Mouse (Mus musculus) forebrain, embryonic 15.5 days (tissue): ENCODE measurements around the gene 2700049A03Rik. TPM values are rescaled to one million over a fixed set of nuclear protein-coding genes. Genes with fewer than 3 reads are reported as not detected.

Source experiments
- ATAC-seq: fragments of 200-750 bp; cut with Nextera tagmentation; replicated peaks from 2 replicates; pipeline ENCODE4 v1.8.0; 2017; ENCODE audit warnings: mild to moderate bottlenecking, moderate TSS enrichment, moderate library complexity
- H3K27ac ChIP-seq: fragments of 300-500 bp; sonication (generic); replicated peaks from 2 replicates; pipeline ENCODE4 v1.5.1; 2015; ENCODE audit warnings: mild to moderate bottlenecking, inconsistent platforms
- H3K27me3 ChIP-seq: fragments of 300-500 bp; sonication (generic); 2 replicates; pipeline ENCODE4 v1.6.1; 2015; ENCODE audit warnings: inconsistent platforms
- H3K36me3 ChIP-seq: fragments of 300-500 bp; sonication (generic); 2 replicates; pipeline ENCODE4 v1.6.1; 2015; ENCODE audit warnings: mild to moderate bottlenecking, inconsistent platforms
- H3K4me1 ChIP-seq: fragments of 300-500 bp; sonication (generic); 2 replicates; pipeline ENCODE4 v1.6.1; 2015; ENCODE audit warnings: inconsistent platforms
- H3K4me2 ChIP-seq: fragments of 300-500 bp; sonication (generic); replicated peaks from 2 replicates; pipeline ENCODE4 v1.6.1; 2015; ENCODE audit warnings: mild to moderate bottlenecking, inconsistent platforms
- H3K4me3 ChIP-seq: fragments of 300-500 bp; sonication (generic); 2 replicates; pipeline ENCODE4 v1.5.1; 2015; ENCODE audit warnings: mild to moderate bottlenecking, inconsistent platforms
- H3K9ac ChIP-seq: fragments of 300-500 bp; sonication (generic); replicated peaks from 2 replicates; pipeline ENCODE4 v1.6.1; 2015; ENCODE audit warnings: mild to moderate bottlenecking, inconsistent platforms
- H3K9me3 ChIP-seq: fragments of 300-500 bp; sonication (generic); 2 replicates; pipeline ENCODE4 v1.6.1; 2016; ENCODE audit warnings: inconsistent platforms
- whole genome bisulfite sequencing: fragments of 180-500 bp; shearing (Covaris S2); methylation state at CpG from one replicate; pipeline ENCODE4 v1.1.7; 2015; ENCODE audit warnings: mixed read lengths; 5-methylcytosine and 5-hydroxymethylcytosine counted together
- polyA plus RNA-seq: library from polyadenylated mRNA; unstranded; fragments of >200 nt; fragmentation: Nextera tagmentation; extraction: Ambion mirVana; gene quantifications from 2 replicates; pipeline ENCODE4 v1.2.1, GENCODE M21; 2015

The 2700049A03Rik gene
- polyA plus RNA-seq, 1 experiment from 2014 or later: 20.4 TPM

DNA sequence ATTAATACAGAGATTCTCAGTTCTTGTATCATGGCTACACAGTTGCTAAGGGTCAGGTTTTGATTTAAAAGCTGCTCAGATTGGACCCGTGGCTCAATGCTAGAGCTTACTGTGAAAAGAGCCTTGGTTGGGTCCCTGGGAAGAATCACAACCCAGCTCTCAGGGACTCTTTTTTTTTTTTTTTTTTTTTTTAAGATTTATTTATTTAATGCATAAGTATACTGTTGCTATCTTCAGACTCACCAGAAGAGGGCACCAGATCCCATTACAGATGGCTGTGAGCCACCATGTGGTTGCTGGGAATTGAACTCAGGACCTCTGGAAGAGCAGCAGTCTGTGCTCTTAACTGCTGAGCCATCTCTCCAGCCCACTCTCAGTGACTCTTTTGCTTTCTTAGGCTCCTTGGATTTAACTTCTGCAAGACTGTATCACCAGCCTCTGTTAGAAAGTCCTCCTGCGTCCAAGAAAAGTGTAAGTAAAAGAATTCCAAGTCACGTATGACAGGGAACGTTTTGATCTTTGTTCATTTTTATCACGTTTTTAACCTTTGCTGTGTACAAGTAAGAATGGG, 2.7 kb downstream of the 2700049A03Rik start:
- H3K4me2 ChIP-seq: peak overlapping the region; percentile 83; the same call in 1 of the 2 replicates
- 78% methylated on average over 5 of the region's 5 CpGs for WGBS
- ATAC-seq: no peak

DNA sequence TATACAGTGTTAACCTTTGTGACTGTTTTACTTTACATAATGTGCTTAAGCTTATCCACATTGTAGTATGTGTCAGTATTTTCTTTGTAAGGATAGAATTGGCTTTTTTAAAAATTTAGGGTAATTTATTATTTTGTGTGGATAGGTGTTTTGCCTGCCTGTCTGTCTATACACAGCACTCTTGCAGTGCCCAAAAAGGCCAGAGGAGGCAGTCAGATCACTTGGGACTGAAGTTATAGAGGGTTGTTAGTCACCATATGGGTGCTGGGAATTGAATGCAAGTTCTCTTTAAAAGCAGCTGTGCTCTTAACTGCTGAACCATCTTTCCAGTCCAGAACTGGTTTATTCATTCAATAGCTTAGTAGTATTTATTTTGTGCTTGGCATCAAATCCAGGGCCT, 4.5 kb downstream of the 2700049A03Rik start:
- H3K4me1 ChIP-seq: peaks cover 26% of the 10 kb centered on the region
- H3K27ac ChIP-seq: no peak overlapping the region
- H3K4me3 ChIP-seq: no peak overlapping the region
- H3K4me2 ChIP-seq: no peak overlapping the region
- no peaks in the 10 kb centered on the region for H3K9me3 ChIP-seq
- ATAC-seq: no peak
- H3K9ac ChIP-seq: no peak overlapping the region
- no peaks in the 10 kb centered on the region for H3K27me3 ChIP-seq
- H3K36me3 ChIP-seq: peaks cover 53% of the 10 kb centered on the region

More for the DNA sequence above, 2.7 kb downstream of the 2700049A03Rik start:
- Histone ChIP-seq H3K9me3 (no peaks in the 10 kb centered on the region), H3K4me1 (peaks cover 41% of the 10 kb centered on the region), H3K27me3 (no peaks in the 10 kb centered on the region), H3K36me3 (peaks cover 35% of the 10 kb centered on the region), H3K4me3 (0 out of 2 replicates have a peak overlapping the region, but pooled peaks have one; percentile 89), H3K9ac (no peak overlapping the region), H3K27ac (no peak overlapping the region)

DNA sequence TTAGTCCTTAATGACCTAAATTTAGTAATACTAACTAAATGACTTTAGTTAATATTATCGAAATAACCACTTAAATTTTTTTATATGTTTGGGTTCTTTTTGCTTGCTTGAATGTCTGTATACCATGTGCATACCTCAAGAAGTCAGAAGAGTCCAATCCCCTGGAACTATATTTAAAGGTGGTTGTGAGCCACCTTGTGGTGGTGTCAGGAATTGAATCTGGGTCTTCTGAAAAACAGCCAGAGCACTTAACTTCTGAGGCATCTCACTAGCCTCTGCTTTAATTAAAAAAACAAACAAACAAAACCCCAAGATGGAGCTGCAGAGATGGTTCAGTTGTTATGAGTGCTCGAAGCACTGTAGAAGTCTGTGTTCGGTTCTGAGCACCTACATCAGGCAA, 11.0 kb downstream of the 2700049A03Rik start:
- Histone ChIP-seq H3K27me3 (no peaks in the 10 kb centered on the region), H3K4me1 (no peaks in the 10 kb centered on the region), H3K4me3 (no peak overlapping the region), H3K27ac (no peak overlapping the region), H3K9me3 (no peaks in the 10 kb centered on the region), H3K9ac (no peak overlapping the region), H3K4me2 (no peak overlapping the region), H3K36me3 (peaks cover 66% of the 10 kb centered on the region)
- no peak for ATAC-seq
- 92% methylated on average over 3 of the region's 3 CpGs for WGBS

DNA sequence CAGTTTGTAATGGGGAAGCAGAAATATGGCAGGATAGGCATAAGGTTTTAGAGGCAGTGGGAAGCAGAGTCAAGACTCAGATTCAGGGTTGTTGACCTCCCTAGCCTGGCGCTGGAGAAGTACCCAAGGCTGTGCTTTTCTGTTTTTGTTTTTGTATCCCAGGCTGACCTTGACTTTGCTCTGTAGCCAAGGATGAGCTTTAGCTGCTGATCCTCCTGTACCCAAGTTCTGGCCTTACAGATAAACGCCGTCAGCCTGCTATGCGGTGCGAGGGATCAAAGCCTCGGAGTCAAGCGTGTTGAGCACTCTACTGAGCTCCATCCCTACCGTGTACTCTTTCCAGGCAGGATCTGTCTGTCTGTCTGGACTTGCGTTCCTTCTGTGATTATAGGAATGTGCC, 12.2 kb downstream of the 2700049A03Rik start:
- H3K4me1 ChIP-seq: no peaks in the 10 kb centered on the region
- no peak overlapping the region for H3K4me2 ChIP-seq
- H3K27ac ChIP-seq: no peak overlapping the region
- ATAC-seq: no peak
- no peaks in the 10 kb centered on the region for H3K9me3 ChIP-seq
- WGBS: 97% methylated on average over 9 of the region's 9 CpGs
- H3K27me3 ChIP-seq: no peaks in the 10 kb centered on the region
- peaks cover 66% of the 10 kb centered on the region for H3K36me3 ChIP-seq
- H3K4me3 ChIP-seq: no peak overlapping the region
- no peak overlapping the region for H3K9ac ChIP-seq

DNA sequence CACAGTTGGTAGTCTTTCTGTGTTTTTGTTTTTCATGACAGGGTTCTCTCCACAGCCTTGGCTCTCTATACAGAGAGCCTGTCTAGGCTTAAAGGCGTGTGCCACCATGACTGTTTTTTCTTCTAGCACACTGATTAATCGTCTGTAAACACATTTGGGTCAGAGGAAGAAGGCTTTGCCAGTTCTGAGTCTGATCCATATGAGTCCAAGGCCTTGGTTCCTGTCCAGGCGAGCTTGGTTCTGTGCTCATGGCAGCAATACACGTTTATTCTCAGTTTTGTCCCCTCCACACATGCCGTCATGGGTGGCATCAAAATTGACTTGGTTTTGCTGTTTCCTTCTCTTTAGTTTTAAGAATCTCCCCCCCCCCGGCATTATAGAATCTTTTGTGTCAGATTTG, 12.8 kb downstream of the 2700049A03Rik start:
- Histone ChIP-seq H3K36me3 (peaks cover 66% of the 10 kb centered on the region), H3K9ac (no peak overlapping the region), H3K27me3 (no peaks in the 10 kb centered on the region), H3K4me1 (no peaks in the 10 kb centered on the region), H3K4me2 (no peak overlapping the region), H3K4me3 (no peak overlapping the region), H3K27ac (no peak overlapping the region), H3K9me3 (no peaks in the 10 kb centered on the region)
- no peak for ATAC-seq
- 92% methylated on average over 6 of the region's 6 CpGs for WGBS

DNA sequence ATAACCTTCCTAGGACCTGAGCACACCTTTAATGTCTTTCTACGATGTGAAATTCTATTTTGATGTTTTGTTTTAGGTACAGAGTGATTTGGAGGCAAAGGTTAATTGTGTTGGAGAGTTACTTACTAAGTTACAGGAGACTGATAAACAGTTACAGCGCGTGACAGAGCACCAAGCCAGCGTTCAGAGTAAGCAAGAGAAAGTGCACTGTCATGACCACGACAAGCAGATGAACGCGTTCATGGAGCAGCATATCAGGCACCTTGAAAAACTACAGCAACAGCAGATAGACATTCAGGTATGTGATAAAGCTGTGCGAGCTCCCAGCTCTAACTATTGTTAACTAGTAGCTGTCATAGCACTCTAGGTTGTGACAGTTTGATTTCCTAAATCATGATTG, 13.5 kb downstream of the 2700049A03Rik start:
- H3K36me3 ChIP-seq: peaks cover 65% of the 10 kb centered on the region
- H3K4me2 ChIP-seq: no peak overlapping the region
- no peaks in the 10 kb centered on the region for H3K4me1 ChIP-seq
- no peaks in the 10 kb centered on the region for H3K27me3 ChIP-seq
- H3K9me3 ChIP-seq: no peaks in the 10 kb centered on the region
- H3K4me3 ChIP-seq: no peak overlapping the region
- no peak for ATAC-seq
- no peak overlapping the region for H3K27ac ChIP-seq
- no peak overlapping the region for H3K9ac ChIP-seq
- 97% methylated on average over 8 of the region's 8 CpGs for WGBS

DNA sequence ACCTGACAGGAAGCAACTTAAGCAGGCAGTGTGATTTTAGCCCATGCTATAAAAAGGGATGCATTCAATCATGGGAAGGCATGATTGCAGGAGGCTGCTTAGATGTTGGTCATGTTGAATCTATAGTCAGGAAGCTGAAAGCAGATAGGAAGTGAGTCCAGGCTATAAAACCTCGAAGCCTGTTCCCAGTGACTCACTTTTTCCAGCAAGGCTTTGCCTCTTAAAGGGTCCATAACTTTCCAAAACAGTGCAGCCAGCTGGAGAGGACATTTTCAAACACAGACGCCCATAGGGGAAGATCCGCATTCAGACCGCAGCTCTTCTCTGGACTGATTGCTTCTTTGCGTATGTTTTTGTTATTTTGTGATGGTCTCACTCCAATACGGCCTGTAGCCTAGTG, 18.3 kb downstream of the 2700049A03Rik start:
- Histone ChIP-seq H3K9ac (no peak overlapping the region), H3K27me3 (no peaks in the 10 kb centered on the region), H3K9me3 (no peaks in the 10 kb centered on the region), H3K4me2 (no peak overlapping the region), H3K4me1 (no peaks in the 10 kb centered on the region), H3K27ac (no peak overlapping the region), H3K4me3 (no peak overlapping the region), H3K36me3 (peaks cover 77% of the 10 kb centered on the region)
- 93% methylated on average over 6 of the region's 6 CpGs for WGBS
- no peak for ATAC-seq

DNA sequence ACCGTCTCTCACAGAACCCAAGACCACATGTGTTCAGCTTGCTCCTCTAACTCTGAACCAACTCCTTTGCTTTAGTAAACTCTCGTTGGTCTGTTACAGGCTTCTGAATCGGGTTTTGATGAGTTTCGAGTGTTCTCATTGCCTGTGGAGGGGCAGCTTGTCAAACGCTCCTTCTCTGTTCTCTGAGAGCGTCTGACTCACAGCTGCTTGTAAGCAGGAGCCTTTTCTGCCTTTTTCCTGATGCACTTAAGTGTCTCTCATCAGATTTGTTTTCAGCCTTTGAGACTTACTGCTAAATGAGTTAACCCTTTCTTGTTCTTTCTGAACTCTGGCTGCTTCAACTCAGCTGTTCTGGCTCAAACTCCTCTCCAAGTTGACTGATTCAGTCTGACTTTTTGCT, 21.3 kb downstream of the 2700049A03Rik start:
- Histone ChIP-seq H3K36me3 (peaks cover 82% of the 10 kb centered on the region), H3K4me1 (no peaks in the 10 kb centered on the region), H3K9me3 (no peaks in the 10 kb centered on the region), H3K9ac (no peak overlapping the region), H3K4me2 (no peak overlapping the region), H3K4me3 (no peak overlapping the region), H3K27me3 (no peaks in the 10 kb centered on the region), H3K27ac (no peak overlapping the region)
- WGBS: 83% methylated on average over 6 of the region's 6 CpGs
- no peak for ATAC-seq

DNA sequence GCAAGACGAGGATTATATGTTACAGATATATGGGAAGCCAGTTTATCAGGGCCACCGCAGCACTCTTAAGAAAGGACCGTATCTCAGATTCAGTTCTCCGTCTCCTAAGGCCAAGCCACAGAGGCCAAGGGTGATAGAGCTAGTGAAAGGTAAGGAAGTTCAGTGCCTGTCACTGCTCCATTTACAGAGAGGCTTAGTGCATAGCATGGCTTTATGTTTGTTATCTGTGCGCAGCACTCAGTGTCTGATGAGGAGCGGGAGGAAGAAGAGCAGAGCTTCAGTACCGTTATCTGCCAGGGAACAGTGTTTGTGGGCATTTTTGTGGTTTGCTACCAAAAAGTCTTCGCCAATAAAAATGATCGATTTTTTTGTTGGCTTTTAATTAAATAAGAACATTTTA, 27.8 kb downstream of the 2700049A03Rik start:
- Histone ChIP-seq H3K27ac (no peak overlapping the region), H3K9ac (no peak overlapping the region), H3K36me3 (peaks cover 69% of the 10 kb centered on the region), H3K4me2 (no peak overlapping the region), H3K4me1 (no peaks in the 10 kb centered on the region), H3K4me3 (no peak overlapping the region), H3K9me3 (no peaks in the 10 kb centered on the region), H3K27me3 (no peaks in the 10 kb centered on the region)
- no peak for ATAC-seq
- WGBS: 94% methylated on average over 9 of the region's 9 CpGs

- no peak for ATAC-seq
- no peak overlapping the region for H3K27ac ChIP-seq
- no peaks in the 10 kb centered on the region for H3K9me3 ChIP-seq
- no peak overlapping the region for H3K4me3 ChIP-seq
- H3K27me3 ChIP-seq: no peaks in the 10 kb centered on the region
- 97% methylated on average over 1 of the region's 1 CpGs for WGBS
- no peak overlapping the region for H3K9ac ChIP-seq
- H3K36me3 ChIP-seq: peaks cover 59% of the 10 kb centered on the region
- H3K4me2 ChIP-seq: no peak overlapping the region
- no peaks in the 10 kb centered on the region for H3K4me1 ChIP-seq
Observed at GRCm38 (mm10) chr12:71169911-71170310, 33.3 kb downstream of the 2700049A03Rik start.

- ATAC-seq: no peak
- Histone ChIP-seq H3K4me2 (no peak overlapping the region), H3K27me3 (no peaks in the 10 kb centered on the region), H3K4me1 (no peaks in the 10 kb centered on the region), H3K36me3 (peaks cover 66% of the 10 kb centered on the region), H3K9ac (no peak overlapping the region), H3K4me3 (no peak overlapping the region), H3K27ac (no peak overlapping the region), H3K9me3 (no peaks in the 10 kb centered on the region)
- WGBS: 97% methylated on average over 3 of the region's 3 CpGs
Observed at GRCm38 (mm10) chr12:71183736-71184135, 47.1 kb downstream of the 2700049A03Rik start.

GRCm38 (mm10) chr12:71184396-71184795, 47.7 kb downstream of the 2700049A03Rik start:
- H3K4me2 ChIP-seq: no peak overlapping the region
- H3K36me3 ChIP-seq: peaks cover 64% of the 10 kb centered on the region
- ATAC-seq: no peak
- no peaks in the 10 kb centered on the region for H3K4me1 ChIP-seq
- no peak overlapping the region for H3K4me3 ChIP-seq
- H3K27me3 ChIP-seq: no peaks in the 10 kb centered on the region
- no peak overlapping the region for H3K27ac ChIP-seq
- WGBS: 96% methylated on average over 4 of the region's 4 CpGs
- no peaks in the 10 kb centered on the region for H3K9me3 ChIP-seq
- no peak overlapping the region for H3K9ac ChIP-seq

GRCm38 (mm10) chr12:71192705-71193104, 56.1 kb downstream of the 2700049A03Rik start:
- Histone ChIP-seq H3K9ac (no peak overlapping the region), H3K4me1 (no peaks in the 10 kb centered on the region), H3K4me2 (no peak overlapping the region), H3K27ac (no peak overlapping the region), H3K36me3 (peaks cover 72% of the 10 kb centered on the region), H3K27me3 (no peaks in the 10 kb centered on the region), H3K9me3 (no peaks in the 10 kb centered on the region), H3K4me3 (no peak overlapping the region)
- 92% methylated on average over 8 of the region's 8 CpGs for WGBS
- ATAC-seq: no peak
